Mouse (Mus musculus): ENCODE data around the gene Hemk1. TPM values are rescaled to one million over a fixed set of nuclear protein-coding genes. Genes with fewer than 3 reads are reported as not detected.

The Hemk1 gene
- polyA plus RNA-seq, 1 experiment = 14.1 TPM

DNA sequence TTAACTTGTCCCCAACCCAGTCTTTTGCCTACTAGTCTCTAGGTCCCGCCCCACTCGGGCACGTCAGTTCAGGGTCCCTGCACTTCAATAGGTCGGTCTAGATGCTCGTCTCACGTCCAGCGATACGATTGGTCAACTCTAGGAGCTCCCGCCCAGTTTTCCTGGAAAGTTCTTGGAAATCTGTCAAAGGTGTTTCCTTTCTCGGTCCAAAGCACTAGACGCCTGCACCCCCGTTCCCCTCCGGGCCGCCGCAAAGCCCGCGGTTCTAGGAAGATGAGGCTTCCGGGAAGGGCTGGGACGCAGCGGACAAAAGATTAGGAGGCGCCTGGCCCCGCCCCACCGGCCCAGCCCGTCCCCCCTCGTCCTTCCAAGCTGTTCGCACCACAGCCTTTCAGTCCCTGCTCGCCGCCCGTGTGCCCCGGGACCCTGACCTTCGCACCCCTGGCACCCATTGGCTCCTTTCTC, 41.6 kb downstream of the Hemk1 start:
- H3K79me2 ChIP-seq (ENCODE audit: control insufficient read depth, insufficient read depth) = no peaks in the 10 kb centered on the region
- H3K36me3 ChIP-seq (ENCODE audit: control insufficient read depth, insufficient read depth) = no peaks in the 10 kb centered on the region
- TF ChIP-seq USF1 (IDR thresholded peaks at IDR 0.05; ENCODE audit: low read depth) = no peak
- TF ChIP-seq MAX (IDR thresholded peaks at IDR 0.05) = no peak
- no peak for TF ChIP-seq CTCF (IDR thresholded peaks at IDR 0.05; ENCODE audit: control insufficient read depth, insufficient read depth, insufficient read length)
- no peak for TF ChIP-seq CEBPB (IDR thresholded peaks at IDR 0.05; ENCODE audit: low read depth)
- TF ChIP-seq MYOG (IDR thresholded peaks at IDR 0.05; ENCODE audit: control insufficient read depth, extremely low read depth, insufficient read length) = no peak
- no peak for TF ChIP-seq MYOD1 (IDR thresholded peaks at IDR 0.05; ENCODE audit: control insufficient read depth, insufficient read length, low read depth)
- TF ChIP-seq FOSL1 (IDR thresholded peaks at IDR 0.05; ENCODE audit: insufficient read depth, low read length, poor library complexity, severe bottlenecking) = no peak
- H3K79me3 ChIP-seq (ENCODE audit: low read depth) = no peaks in the 10 kb centered on the region
- peaks cover 11% of the 10 kb centered on the region for H3K27me3 ChIP-seq (ENCODE audit: control insufficient read depth, insufficient read depth, insufficient read length)
- H3ac ChIP-seq (ENCODE audit: control insufficient read depth, insufficient read length, low read depth) = peak overlapping the region; percentile 57
- H3K4me3 ChIP-seq (ENCODE audit: insufficient read depth, poor library complexity, severe bottlenecking) = peak overlapping the region; percentile 14

DNA sequence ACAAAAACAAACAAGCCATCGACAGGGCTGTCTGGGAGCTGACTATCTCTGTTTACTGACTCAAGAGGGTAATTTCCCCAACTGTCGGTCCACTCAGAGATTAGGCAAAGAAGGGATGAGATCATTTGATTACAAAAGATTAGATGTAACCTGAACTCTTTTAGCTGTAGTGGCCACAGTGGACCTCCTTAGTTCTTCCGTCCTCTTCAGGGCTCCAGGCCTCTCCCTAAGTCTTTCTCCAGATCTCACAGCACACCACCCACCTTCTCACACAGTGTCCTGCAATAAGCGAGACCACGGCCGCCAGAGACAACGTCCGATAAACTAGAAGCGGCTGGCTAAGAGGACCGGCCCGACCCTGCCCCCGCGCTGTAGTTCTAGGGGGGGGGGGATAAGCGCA, 42.1 kb downstream of the Hemk1 start:
- no peaks in the 10 kb centered on the region for H3K79me2 ChIP-seq (ENCODE audit: control insufficient read depth, insufficient read depth)
- H3K36me3 ChIP-seq (ENCODE audit: control insufficient read depth, insufficient read depth) = no peaks in the 10 kb centered on the region
- no peaks in the 10 kb centered on the region for H3K79me3 ChIP-seq (ENCODE audit: low read depth)
- peaks cover 11% of the 10 kb centered on the region for H3K27me3 ChIP-seq (ENCODE audit: control insufficient read depth, insufficient read depth, insufficient read length)
- no peak for TF ChIP-seq CTCF (IDR thresholded peaks at IDR 0.05; ENCODE audit: control insufficient read depth, insufficient read depth, insufficient read length)
- TF ChIP-seq FOSL1 (IDR thresholded peaks at IDR 0.05; ENCODE audit: insufficient read depth, low read length, poor library complexity, severe bottlenecking) = no peak
- no peak for TF ChIP-seq MYOG (IDR thresholded peaks at IDR 0.05; ENCODE audit: control insufficient read depth, extremely low read depth, insufficient read length)
- no peak for TF ChIP-seq MAX (IDR thresholded peaks at IDR 0.05)
- TF ChIP-seq USF1 (IDR thresholded peaks at IDR 0.05; ENCODE audit: low read depth) = no peak
- no peak for TF ChIP-seq CEBPB (IDR thresholded peaks at IDR 0.05; ENCODE audit: low read depth)
- TF ChIP-seq MYOD1 (IDR thresholded peaks at IDR 0.05; ENCODE audit: control insufficient read depth, insufficient read length, low read depth) = no peak
- no peak overlapping the region for H3ac ChIP-seq (ENCODE audit: control insufficient read depth, insufficient read length, low read depth)
- H3K4me3 ChIP-seq (ENCODE audit: insufficient read depth, poor library complexity, severe bottlenecking) = no peak overlapping the region

DNA sequence AAGGTAGTCTGAATTCAATTTTAAA, 42.3 kb downstream of the Hemk1 start, which contains the start of gene Cish:
TSS of gene Cish (plus strand) at position 11 of the 25 bp plus-strand sequence.
- H3ac ChIP-seq (ENCODE audit: control insufficient read depth, insufficient read length, low read depth) = peak within 1 kb of the TSS; percentile 57
- H3K79me3 ChIP-seq (ENCODE audit: low read depth) = no peaks in the 10 kb centered on the region
- H3K27me3 ChIP-seq (ENCODE audit: control insufficient read depth, insufficient read depth, insufficient read length) = peaks cover 11% of the 10 kb centered on the region
- H3K36me3 ChIP-seq (ENCODE audit: control insufficient read depth, insufficient read depth) = no peaks in the 10 kb centered on the region
- H3K79me2 ChIP-seq (ENCODE audit: control insufficient read depth, insufficient read depth) = no peaks in the 10 kb centered on the region
- TF ChIP-seq USF1 (IDR thresholded peaks at IDR 0.05; ENCODE audit: low read depth) (no peak), CEBPB (IDR thresholded peaks at IDR 0.05; ENCODE audit: low read depth) (no peak), CTCF (IDR thresholded peaks at IDR 0.05; ENCODE audit: control insufficient read depth, insufficient read depth, insufficient read length) (no peak), FOSL1 (IDR thresholded peaks at IDR 0.05; ENCODE audit: insufficient read depth, low read length, poor library complexity, severe bottlenecking) (no peak), MYOD1 (IDR thresholded peaks at IDR 0.05; ENCODE audit: control insufficient read depth, insufficient read length, low read depth) (no peak), MAX (IDR thresholded peaks at IDR 0.05) (no peak), MYOG (IDR thresholded peaks at IDR 0.05; ENCODE audit: control insufficient read depth, extremely low read depth, insufficient read length) (no peak)
- H3K4me3 ChIP-seq (ENCODE audit: insufficient read depth, poor library complexity, severe bottlenecking) = peak within 1 kb of the TSS; percentile 14

DNA sequence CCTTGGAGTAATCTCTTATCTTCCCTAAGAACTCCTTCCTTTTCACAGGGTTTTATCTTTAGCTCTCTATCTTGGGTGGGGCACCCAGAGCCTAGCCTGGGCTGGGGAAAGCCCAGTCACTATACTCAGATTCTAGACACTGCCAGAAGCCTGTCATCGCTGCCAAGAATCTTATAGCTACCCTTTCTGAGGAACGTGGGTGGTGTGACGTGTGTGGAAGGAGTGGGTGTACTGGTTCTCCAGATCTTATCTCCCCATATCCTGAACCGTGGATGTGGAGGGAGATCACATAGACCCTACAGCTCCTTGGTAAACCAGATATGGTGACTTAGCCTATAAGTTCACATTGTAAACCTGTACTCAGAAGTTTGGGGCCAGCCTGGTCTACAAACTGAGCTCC, 42.5 kb downstream of the Hemk1 start:
- H3K4me3 ChIP-seq (ENCODE audit: insufficient read depth, poor library complexity, severe bottlenecking) = no peak overlapping the region

DNA sequence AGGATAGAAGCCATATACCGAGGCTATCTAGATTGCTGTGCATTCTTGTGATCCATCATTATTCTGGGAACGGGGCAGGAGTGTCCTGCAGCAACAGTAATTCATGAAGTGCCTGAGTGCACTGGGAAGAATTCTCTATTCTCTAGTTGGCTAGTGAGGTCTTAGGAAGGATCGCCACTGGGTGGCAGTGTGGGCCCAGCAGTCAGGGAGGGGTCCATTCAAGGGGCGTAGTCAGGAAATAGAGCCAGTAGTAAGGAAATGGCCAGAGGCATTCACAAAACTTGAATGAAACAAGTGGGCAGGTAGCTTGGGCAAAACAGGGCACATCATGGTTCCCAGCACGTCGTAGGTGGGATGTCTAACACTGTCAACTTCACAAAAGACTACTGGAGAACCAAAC, 43.9 kb downstream of the Hemk1 start:
- no peak overlapping the region for H3K4me3 ChIP-seq (ENCODE audit: insufficient read depth, poor library complexity, severe bottlenecking)
- H3K27me3 ChIP-seq (ENCODE audit: control insufficient read depth, insufficient read depth, insufficient read length) = peaks cover 11% of the 10 kb centered on the region
- no peaks in the 10 kb centered on the region for H3K79me2 ChIP-seq (ENCODE audit: control insufficient read depth, insufficient read depth)
- TF ChIP-seq CTCF (IDR thresholded peaks at IDR 0.05; ENCODE audit: control insufficient read depth, insufficient read depth, insufficient read length) = peak; percentile 42
- no peak for TF ChIP-seq MYOD1 (IDR thresholded peaks at IDR 0.05; ENCODE audit: control insufficient read depth, insufficient read length, low read depth)
- no peaks in the 10 kb centered on the region for H3K36me3 ChIP-seq (ENCODE audit: control insufficient read depth, insufficient read depth)
- H3K79me3 ChIP-seq (ENCODE audit: low read depth) = no peaks in the 10 kb centered on the region
- H3ac ChIP-seq (ENCODE audit: control insufficient read depth, insufficient read length, low read depth) = no peak overlapping the region

More for the DNA sequence above, 42.5 kb downstream of the Hemk1 start:
- Histone ChIP-seq H3ac (ENCODE audit: control insufficient read depth, insufficient read length, low read depth) (no peak overlapping the region), H3K79me2 (ENCODE audit: control insufficient read depth, insufficient read depth) (no peaks in the 10 kb centered on the region), H3K27me3 (ENCODE audit: control insufficient read depth, insufficient read depth, insufficient read length) (peaks cover 11% of the 10 kb centered on the region), H3K79me3 (ENCODE audit: low read depth) (no peaks in the 10 kb centered on the region), H3K36me3 (ENCODE audit: control insufficient read depth, insufficient read depth) (no peaks in the 10 kb centered on the region)
- no peak for TF ChIP-seq FOSL1 (IDR thresholded peaks at IDR 0.05; ENCODE audit: insufficient read depth, low read length, poor library complexity, severe bottlenecking)
- no peak for TF ChIP-seq MYOD1 (IDR thresholded peaks at IDR 0.05; ENCODE audit: control insufficient read depth, insufficient read length, low read depth)
- no peak for TF ChIP-seq MAX (IDR thresholded peaks at IDR 0.05)
- no peak for TF ChIP-seq MYOG (IDR thresholded peaks at IDR 0.05; ENCODE audit: control insufficient read depth, extremely low read depth, insufficient read length)
- no peak for TF ChIP-seq USF1 (IDR thresholded peaks at IDR 0.05; ENCODE audit: low read depth)
- no peak for TF ChIP-seq CEBPB (IDR thresholded peaks at IDR 0.05; ENCODE audit: low read depth)

DNA sequence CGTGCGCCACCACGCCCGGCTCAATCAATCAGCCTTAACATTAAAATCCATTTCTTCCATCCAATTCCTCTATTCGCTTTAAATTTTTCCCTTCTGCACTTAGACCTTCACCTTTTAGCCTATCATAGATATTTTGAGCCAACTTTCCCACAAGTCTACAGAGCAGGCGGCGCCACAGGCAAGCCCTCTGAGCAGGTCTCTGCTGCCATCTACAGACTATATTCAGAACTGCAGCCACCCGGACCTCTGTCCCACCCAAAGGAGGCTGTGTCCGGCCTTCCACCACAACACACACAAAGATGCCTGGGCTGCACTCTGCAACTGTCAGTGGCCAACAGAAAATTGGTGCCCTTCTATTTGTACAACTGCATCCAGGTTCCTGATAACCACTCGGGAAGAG, 47.3 kb downstream of the Hemk1 start:
- H3K79me3 ChIP-seq (ENCODE audit: low read depth) = no peaks in the 10 kb centered on the region
- H3K4me3 ChIP-seq (ENCODE audit: insufficient read depth, poor library complexity, severe bottlenecking) = no peak overlapping the region
- no peaks in the 10 kb centered on the region for H3K36me3 ChIP-seq (ENCODE audit: control insufficient read depth, insufficient read depth)

More for the DNA sequence above, 47.3 kb downstream of the Hemk1 start:
- Histone ChIP-seq H3ac (ENCODE audit: control insufficient read depth, insufficient read length, low read depth) (no peak overlapping the region), H3K79me2 (ENCODE audit: control insufficient read depth, insufficient read depth) (no peaks in the 10 kb centered on the region), H3K27me3 (ENCODE audit: control insufficient read depth, insufficient read depth, insufficient read length) (peaks cover 11% of the 10 kb centered on the region)
- TF ChIP-seq USF1 (IDR thresholded peaks at IDR 0.05; ENCODE audit: low read depth) = no peak
- TF ChIP-seq CTCF (IDR thresholded peaks at IDR 0.05; ENCODE audit: control insufficient read depth, insufficient read depth, insufficient read length) = peak; percentile 51

Data from C2C12 (cell line).